Mouse (Mus musculus) olfactory bulb, adult 2 months (tissue): Measurements from ENCODE around the gene Nup35.

Experiments
- CTCF ChIP-seq: fragments of 200-500 bp; IDR thresholded peaks from 2 replicates; pipeline ENCODE4 v1.5.1; 2012; ENCODE audit warnings: low read depth, mild to moderate bottlenecking, low read length, moderate library complexity; ENCODE audit not compliant: insufficient read depth
- POLR2A ChIP-seq: fragments of 200-500 bp; IDR thresholded peaks from 2 replicates; pipeline ENCODE4 v1.6.1; 2012; ENCODE audit warnings: mild to moderate bottlenecking, low read depth, low read length, moderate library complexity; ENCODE audit not compliant: insufficient read depth

DNA sequence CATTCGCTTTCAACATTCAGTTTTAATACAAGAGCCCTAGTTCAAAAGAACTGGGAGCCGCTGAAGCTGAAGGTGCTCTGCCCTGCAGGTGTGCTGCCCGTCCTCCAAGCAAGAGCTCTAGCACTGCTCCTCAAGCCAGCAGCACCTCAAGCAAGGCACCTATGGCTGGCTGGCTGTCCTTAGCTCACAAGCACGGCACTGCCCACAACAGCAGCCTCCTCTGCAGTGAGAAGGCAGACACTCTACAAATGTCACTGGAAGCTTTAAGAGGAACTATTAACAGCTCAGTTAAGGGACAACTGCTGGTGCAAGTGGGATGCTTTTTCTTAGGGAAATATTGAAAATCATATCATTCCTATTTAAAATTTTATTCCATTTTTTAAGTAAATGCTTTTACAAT lies 46.4 kb upstream of the Nup35 start:
- TF ChIP-seq CTCF = no peak
- TF ChIP-seq POLR2A = no peak
